Mouse (Mus musculus) E14TG2a.4 (cell line): ENCODE results near the gene Cux2.

Experiments
- H3K27me3 ChIP-seq: 2 replicates; pipeline ENCODE4 v1.6.1; 2014; ENCODE audit warnings: low read length, control low read depth; ENCODE audit not compliant: insufficient read depth
- H3K36me3 ChIP-seq: 2 replicates; pipeline ENCODE4 v1.6.1; 2014; ENCODE audit warnings: low read length, control low read depth; ENCODE audit not compliant: insufficient read depth
- H3K4me1 ChIP-seq: replicated peaks from 2 replicates; pipeline ENCODE4 v1.6.1; 2014; ENCODE audit warnings: low read depth, low read length, control low read depth
- H3K4me3 ChIP-seq: replicated peaks from 2 replicates; pipeline ENCODE4 v1.5.1; 2014; ENCODE audit warnings: mild to moderate bottlenecking, low read length
- H3K9me3 ChIP-seq: 2 replicates; pipeline ENCODE4 v1.6.1; 2014; ENCODE audit warnings: low read length, control low read depth
- CTCF ChIP-seq: conservative IDR thresholded peaks from 2 replicates; pipeline ENCODE4 v1.5.1; 2014; ENCODE audit warnings: low read length
- NANOG ChIP-seq: IDR thresholded peaks from 2 replicates; pipeline ENCODE4 v1.6.1; 2014; ENCODE audit warnings: borderline replicate concordance, low read length, mixed read lengths
- POU5F1 ChIP-seq: IDR thresholded peaks from 2 replicates; pipeline ENCODE4 v1.6.1; 2014; ENCODE audit warnings: low read length, borderline replicate concordance

Cux2 gene

GRCm38 (mm10) chr5:122084470-122084869, 34.6 kb upstream of the Cux2 start:
- Histone ChIP-seq H3K4me1 (peaks cover 43% of the 10 kb centered on the region), H3K4me3 (no peak overlapping the region), H3K27me3 (no peaks in the 10 kb centered on the region), H3K36me3 (no peaks in the 10 kb centered on the region), H3K9me3 (no peaks in the 10 kb centered on the region)
- TF ChIP-seq NANOG (no peak), CTCF (no peak), POU5F1 (no peak)

- Histone ChIP-seq H3K4me3 (no peak overlapping the region), H3K36me3 (no peaks in the 10 kb centered on the region), H3K27me3 (no peaks in the 10 kb centered on the region), H3K9me3 (no peaks in the 10 kb centered on the region), H3K4me1 (peaks cover 50% of the 10 kb centered on the region)
- TF ChIP-seq NANOG (no peak), POU5F1 (no peak), CTCF (no peak)
Measured at GRCm38 (mm10) chr5:122083282-122083681, 33.4 kb upstream of the Cux2 start.

GRCm38 (mm10) chr5:122081471-122081870, 31.6 kb upstream of the Cux2 start:
- TF ChIP-seq NANOG (no peak), CTCF (no peak), POU5F1 (no peak)
- no peaks in the 10 kb centered on the region for H3K36me3 ChIP-seq

GRCm38 (mm10) chr5:122080930-122081329, 31.0 kb upstream of the Cux2 start:
- Histone ChIP-seq H3K4me1 (peaks cover 46% of the 10 kb centered on the region), H3K9me3 (no peaks in the 10 kb centered on the region), H3K27me3 (no peaks in the 10 kb centered on the region), H3K4me3 (no peak overlapping the region), H3K36me3 (no peaks in the 10 kb centered on the region)
- no peak for TF ChIP-seq CTCF
- no peak for TF ChIP-seq NANOG
- no peak for TF ChIP-seq POU5F1

More at GRCm38 (mm10) chr5:122081471-122081870, 31.6 kb upstream of the Cux2 start:
- Histone ChIP-seq H3K27me3 (no peaks in the 10 kb centered on the region), H3K4me1 (peaks cover 50% of the 10 kb centered on the region), H3K4me3 (no peak overlapping the region), H3K9me3 (no peaks in the 10 kb centered on the region)

GRCm38 (mm10) chr5:122079796-122080195, 29.9 kb upstream of the Cux2 start:
- Histone ChIP-seq H3K4me1 (peaks cover 37% of the 10 kb centered on the region), H3K36me3 (no peaks in the 10 kb centered on the region), H3K9me3 (no peaks in the 10 kb centered on the region), H3K4me3 (no peak overlapping the region), H3K27me3 (no peaks in the 10 kb centered on the region)
- TF ChIP-seq POU5F1: no peak
- TF ChIP-seq CTCF: peak; percentile 77

GRCm38 (mm10) chr5:122077244-122077643, 27.3 kb upstream of the Cux2 start:
- H3K27me3 ChIP-seq: no peaks in the 10 kb centered on the region
- H3K9me3 ChIP-seq: no peaks in the 10 kb centered on the region
- H3K4me1 ChIP-seq: peaks cover 47% of the 10 kb centered on the region
- no peaks in the 10 kb centered on the region for H3K36me3 ChIP-seq
- no peak overlapping the region for H3K4me3 ChIP-seq
- TF ChIP-seq CTCF: no peak
- no peak for TF ChIP-seq NANOG
- no peak for TF ChIP-seq POU5F1

GRCm38 (mm10) chr5:122075736-122076135, 25.8 kb upstream of the Cux2 start:
- Histone ChIP-seq H3K9me3 (no peaks in the 10 kb centered on the region), H3K36me3 (no peaks in the 10 kb centered on the region), H3K4me1 (peaks cover 49% of the 10 kb centered on the region), H3K27me3 (no peaks in the 10 kb centered on the region), H3K4me3 (no peak overlapping the region)
- TF ChIP-seq POU5F1 (no peak), CTCF (peak; percentile 93)

- peak overlapping the region; percentile 50 for H3K4me3 ChIP-seq
- no peak for TF ChIP-seq POU5F1
- no peak for TF ChIP-seq CTCF
- TF ChIP-seq NANOG: no peak
Measured at GRCm38 (mm10) chr5:122071997-122072396, 22.1 kb upstream of the Cux2 start.

More at GRCm38 (mm10) chr5:122071997-122072396, 22.1 kb upstream of the Cux2 start:
- H3K4me1 ChIP-seq: peaks cover 51% of the 10 kb centered on the region
- peaks cover 14% of the 10 kb centered on the region for H3K27me3 ChIP-seq
- no peaks in the 10 kb centered on the region for H3K9me3 ChIP-seq
- no peaks in the 10 kb centered on the region for H3K36me3 ChIP-seq
